Mouse (Mus musculus): Measurements from ENCODE around the gene Aldh6a1. TPM values are rescaled to one million over a fixed set of nuclear protein-coding genes. Genes with fewer than 3 reads are reported as not detected.

Aldh6a1 gene
- total and polyA plus RNA-seq, 2 experiments from 2014 or later, result 33.9 to 35.9 TPM

GRCm38 (mm10) chr12:84416834-84417604, 33.8 kb downstream of the Aldh6a1 start, which contains the start of gene Rnf113a2:
Gene Rnf113a2, plus strand, starts transcription at chr12:84417196.
- ATAC-seq (peak; percentile 99), DNase-seq (peak; percentile 97)
- H3K36me3 ChIP-seq (ENCODE audit: insufficient read depth), result no peaks in the 10 kb centered on the region
- H3K4me3 ChIP-seq (ENCODE audit: low read depth, low read length), result peak within 1 kb of the TSS; percentile 63
- no peaks in the 10 kb centered on the region for H3K27me3 ChIP-seq (ENCODE audit: insufficient read depth, low read length)
- 3% methylated on average over 50 of the region's 50 CpGs for WGBS
- H3K27ac ChIP-seq (ENCODE audit: low read depth, low read length), result peak within 1 kb of the TSS; percentile 80
- H3K4me2 ChIP-seq (ENCODE audit: low read depth), result peak within 1 kb of the TSS; percentile 78
- peak within 1 kb of the TSS; percentile 63 for H3K9ac ChIP-seq
- H3K4me1 ChIP-seq (ENCODE audit: insufficient read depth), result peaks cover 6% of the 10 kb centered on the region; the same call in 1 of the 2 replicates
- TF ChIP-seq CTCF (IDR thresholded peaks at IDR 0.05; ENCODE audit: low read depth), result no peak
- H3K9me3 ChIP-seq (ENCODE audit: low read length), result no peaks in the 10 kb centered on the region

GRCm38 (mm10) chr12:84408819-84409507, 41.8 kb downstream of the Aldh6a1 start, which contains the start of the genes Entpd5 and Bbof1:
Gene Entpd5, minus strand, starts transcription at chr12:84409029.
Gene Bbof1, plus strand, starts transcription at chr12:84409071.
- Histone ChIP-seq H3K9ac (peak within 1 kb of the TSS; percentile 79), H3K9me3 (ENCODE audit: low read length) (no peaks in the 10 kb centered on the region), H3K4me3 (ENCODE audit: low read depth, low read length) (peak within 1 kb of the TSS; percentile 89), H3K27me3 (ENCODE audit: insufficient read depth, low read length) (no peaks in the 10 kb centered on the region), H3K27ac (ENCODE audit: low read depth, low read length) (peak within 1 kb of the TSS; percentile 88), H3K4me2 (ENCODE audit: low read depth) (peak within 1 kb of the TSS; percentile 82), H3K4me1 (ENCODE audit: insufficient read depth) (peaks cover 5% of the 10 kb centered on the region; the same call in 1 of the 2 replicates), H3K36me3 (ENCODE audit: insufficient read depth) (no peaks in the 10 kb centered on the region)
- TF ChIP-seq CTCF (IDR thresholded peaks at IDR 0.05; ENCODE audit: low read depth), result no peak
- ATAC-seq (peak; percentile 96), DNase-seq (peak; percentile 95)
- WGBS, result 3% methylated on average over 49 of the region's 63 CpGs

- WGBS, result 3% methylated on average over 46 of the region's 52 CpGs
- no peaks in the 10 kb centered on the region for H3K27me3 ChIP-seq (ENCODE audit: insufficient read depth, low read length)
- peak overlapping the region; percentile 88 for H3K27ac ChIP-seq (ENCODE audit: low read depth, low read length)
- no peak; the same call in 1 of the 2 replicates for TF ChIP-seq CTCF (IDR thresholded peaks at IDR 0.05; ENCODE audit: low read depth)
- DNase-seq, result peak; percentile 51
- peaks cover 5% of the 10 kb centered on the region; the same call in 1 of the 2 replicates for H3K4me1 ChIP-seq (ENCODE audit: insufficient read depth)
- H3K4me3 ChIP-seq (ENCODE audit: low read depth, low read length), result peak overlapping the region; percentile 89
- peak overlapping the region; percentile 79 for H3K9ac ChIP-seq
- no peaks in the 10 kb centered on the region for H3K9me3 ChIP-seq (ENCODE audit: low read length)
- H3K4me2 ChIP-seq (ENCODE audit: low read depth), result peak overlapping the region; percentile 82
- H3K36me3 ChIP-seq (ENCODE audit: insufficient read depth), result no peaks in the 10 kb centered on the region
- peak; percentile 57 for ATAC-seq
Observed at GRCm38 (mm10) chr12:84407874-84408818, 42.7 kb downstream of the Aldh6a1 start.

GRCm38 (mm10) chr12:84407259-84407658, 43.5 kb downstream of the Aldh6a1 start:
- Histone ChIP-seq H3K36me3 (ENCODE audit: insufficient read depth) (no peaks in the 10 kb centered on the region), H3K27me3 (ENCODE audit: insufficient read depth, low read length) (no peaks in the 10 kb centered on the region), H3K27ac (ENCODE audit: low read depth, low read length) (no peak overlapping the region), H3K9ac (no peak overlapping the region), H3K4me3 (ENCODE audit: low read depth, low read length) (no peak overlapping the region), H3K4me2 (ENCODE audit: low read depth) (no peak overlapping the region), H3K9me3 (ENCODE audit: low read length) (no peaks in the 10 kb centered on the region), H3K4me1 (ENCODE audit: insufficient read depth) (peaks cover 5% of the 10 kb centered on the region; the same call in 1 of the 2 replicates)
- ATAC-seq (no peak), DNase-seq (no peak)
- WGBS, result 68% methylated on average over 4 of the region's 4 CpGs
- no peak for TF ChIP-seq CTCF (IDR thresholded peaks at IDR 0.05; ENCODE audit: low read depth)

- ATAC-seq (no peak), DNase-seq (no peak)
- 44% methylated on average over 6 of the region's 6 CpGs for WGBS
- Histone ChIP-seq H3K9me3 (ENCODE audit: low read length) (no peaks in the 10 kb centered on the region), H3K27ac (ENCODE audit: low read depth, low read length) (no peak overlapping the region), H3K4me3 (ENCODE audit: low read depth, low read length) (no peak overlapping the region), H3K36me3 (ENCODE audit: insufficient read depth) (no peaks in the 10 kb centered on the region), H3K4me2 (ENCODE audit: low read depth) (no peak overlapping the region), H3K4me1 (ENCODE audit: insufficient read depth) (peaks cover 4% of the 10 kb centered on the region; the same call in 1 of the 2 replicates), H3K9ac (no peak overlapping the region), H3K27me3 (ENCODE audit: insufficient read depth, low read length) (no peaks in the 10 kb centered on the region)
- TF ChIP-seq CTCF (IDR thresholded peaks at IDR 0.05; ENCODE audit: low read depth), result no peak
Observed at GRCm38 (mm10) chr12:84404541-84404940, 46.3 kb downstream of the Aldh6a1 start.

- H3K9me3 ChIP-seq (ENCODE audit: low read length), result no peaks in the 10 kb centered on the region
- 83% methylated on average over 9 of the region's 9 CpGs for WGBS
- H3K4me3 ChIP-seq (ENCODE audit: low read depth, low read length), result no peak overlapping the region
- no peak overlapping the region for H3K4me2 ChIP-seq (ENCODE audit: low read depth)
- H3K27ac ChIP-seq (ENCODE audit: low read depth, low read length), result no peak overlapping the region
- H3K4me1 ChIP-seq (ENCODE audit: insufficient read depth), result no peaks in the 10 kb centered on the region
- no peak for ATAC-seq
- DNase-seq, result no peak
- TF ChIP-seq CTCF (IDR thresholded peaks at IDR 0.05; ENCODE audit: low read depth), result no peak
- H3K9ac ChIP-seq, result no peak overlapping the region
- H3K36me3 ChIP-seq (ENCODE audit: insufficient read depth), result no peaks in the 10 kb centered on the region
- H3K27me3 ChIP-seq (ENCODE audit: insufficient read depth, low read length), result no peaks in the 10 kb centered on the region
Observed at GRCm38 (mm10) chr12:84402923-84403322, 47.9 kb downstream of the Aldh6a1 start.

Data from forebrain, postnatal 0 days (tissue).